ENCODE assay signal across 10 mouse cellular contexts in genomic region chr6:136721925-136722324, GRCm38 (mm10). TPM values are rescaled to one million over a fixed set of nuclear protein-coding genes. Genes with fewer than 3 reads are reported as not detected.
DNase-seq lines count a peak whose midpoint lies in the region; ATAC-seq and TF ChIP-seq lines count a peak whose summit lies in the region.
"Had no signal": no experiment of that assay in that cellular context is flagged by ENCODE, and none has a peak within 500 bp of the region (broad histone marks: within the 10 kb centered on the region; RNA-seq: fewer than 3 reads in every experiment).

No protein-coding gene starts in this region.

- no peak for ATAC-seq in cerebellum, adult (ENCODE audit: insufficient number of reproducible peaks, low FRiP score, low TSS enrichment)
- ATAC-seq in kidney, postnatal 0 days (replicated peaks; ENCODE audit: low FRiP score, low read depth) = no peak
- 0 out of 2 replicates have a peak, but pooled peaks have one; percentile 38 for ATAC-seq in lung, postnatal 0 days

- H3K4me1 ChIP-seq in kidney, postnatal 0 days (replicated peaks; ENCODE audit: insufficient read depth, low read length) = no peaks in the 10 kb centered on the region
- H3K4me1 ChIP-seq in lung, postnatal 0 days (ENCODE audit: insufficient read depth, low read depth, low read length) = no peaks in the 10 kb centered on the region
- H3K4me1 ChIP-seq in small intestine, adult 2 months (ENCODE audit: control insufficient read depth, insufficient read depth, insufficient read length, low read length) = no peaks in the 10 kb centered on the region
- H3K4me1 ChIP-seq: heart, embryonic 15.5 days; neural tube, embryonic 13.5 days had no signal

- no peak for TF ChIP-seq POLR2A in small intestine, adult 2 months (IDR thresholded peaks at IDR 0.05; ENCODE audit: low read depth, low read length)

- H3K4me2 ChIP-seq in kidney, postnatal 0 days (ENCODE audit: low read length) = no peak overlapping the region
- H3K4me2 ChIP-seq in lung, postnatal 0 days (replicated peaks; ENCODE audit: low read depth, low read length) = no peak overlapping the region
- H3K4me2 ChIP-seq: heart, embryonic 15.5 days; neural tube, embryonic 13.5 days had no signal

- DNase-seq in cerebellum, adult 11 months = peak; percentile 37
- peak; percentile 15 to 18 for DNase-seq in urinary bladder, adult 18-20 months (ENCODE audit: low spot score in 2 of 2)
- DNase-seq in urinary bladder, adult 2 months (ENCODE audit: low spot score) = no peak
- DNase-seq in embryo, embryonic 10.5 days (ENCODE audit: low spot score) = peak; percentile 73
- peak; percentile 78 for DNase-seq in kidney, postnatal 0 days (ENCODE audit: low spot score)
- peak; percentile 68 for DNase-seq in lung, postnatal 0 days (ENCODE audit: low spot score)

- H3K4me3 ChIP-seq in kidney, postnatal 0 days (replicated peaks; ENCODE audit: low read depth, low read length) = no peak overlapping the region
- H3K4me3 ChIP-seq in lung, postnatal 0 days (ENCODE audit: low read depth, low read length) = no peak overlapping the region
- H3K4me3 ChIP-seq in small intestine, adult 2 months (ENCODE audit: low read depth, low read length) = no peak overlapping the region
- H3K4me3 ChIP-seq: heart, embryonic 15.5 days; neural tube, embryonic 13.5 days had no signal

- 52% methylated on average over 6 of the region's 6 CpGs for WGBS in kidney, postnatal 0 days
- WGBS in lung, postnatal 0 days = 50% methylated on average over 6 of the region's 6 CpGs
- whole genome bisulfite sequencing in small intestine, adult 2 months = 63% methylated on average over 6 of the region's 6 CpGs

- no peak overlapping the region for H3K27ac ChIP-seq in kidney, postnatal 0 days
- no peak overlapping the region for H3K27ac ChIP-seq in lung, postnatal 0 days (ENCODE audit: low read length)
- no peak overlapping the region for H3K27ac ChIP-seq in small intestine, adult 2 months (ENCODE audit: insufficient read depth, low read depth, low read length)
- H3K27ac ChIP-seq: heart, embryonic 15.5 days; neural tube, embryonic 13.5 days had no signal

- TF ChIP-seq EP300 in lung, postnatal 0 days (IDR thresholded peaks at IDR 0.05) = no peak

- no peaks in the 10 kb centered on the region for H3K27me3 ChIP-seq in kidney, postnatal 0 days (ENCODE audit: insufficient read depth, low read length)
- no peaks in the 10 kb centered on the region for H3K27me3 ChIP-seq in lung, postnatal 0 days (replicated peaks; ENCODE audit: insufficient read depth, low read length)
- H3K27me3 ChIP-seq in small intestine, adult 2 months (ENCODE audit: control insufficient read depth, insufficient read depth, low read length) = no peaks in the 10 kb centered on the region
- H3K27me3 ChIP-seq: heart, embryonic 15.5 days; neural tube, embryonic 13.5 days had no signal

- H3K36me3 ChIP-seq in kidney, postnatal 0 days (ENCODE audit: insufficient read depth, low read length) = no peaks in the 10 kb centered on the region
- H3K36me3 ChIP-seq in lung, postnatal 0 days (ENCODE audit: insufficient read depth, low read length) = no peaks in the 10 kb centered on the region
- H3K36me3 ChIP-seq in small intestine, adult 2 months (ENCODE audit: control insufficient read depth, insufficient read depth, low read length) = peaks cover 43% of the 10 kb centered on the region
- H3K36me3 ChIP-seq: heart, embryonic 15.5 days; neural tube, embryonic 13.5 days had no signal

- no peak overlapping the region for H3K9ac ChIP-seq in kidney, postnatal 0 days (ENCODE audit: low read depth, low read length)
- no peak overlapping the region for H3K9ac ChIP-seq in lung, postnatal 0 days (replicated peaks; ENCODE audit: low read depth)
- H3K9ac ChIP-seq: heart, embryonic 15.5 days; neural tube, embryonic 13.5 days had no signal

- TF ChIP-seq CTCF in kidney, postnatal 0 days (IDR thresholded peaks at IDR 0.05; ENCODE audit: low read depth) = peak; percentile 92
- peak; percentile 83 for TF ChIP-seq CTCF in lung, postnatal 0 days (IDR thresholded peaks at IDR 0.05)
- peak; percentile 76; the same call in 1 of the 2 replicates for TF ChIP-seq CTCF in small intestine, adult 2 months (IDR thresholded peaks at IDR 0.05; ENCODE audit: extremely low read depth, insufficient read length, insufficient replicate concordance, low read depth, low read length)

- no peaks in the 10 kb centered on the region for H3K9me3 ChIP-seq in kidney, postnatal 0 days (replicated peaks; ENCODE audit: low read length)
- no peaks in the 10 kb centered on the region for H3K9me3 ChIP-seq in lung, postnatal 0 days (ENCODE audit: low read length)
- H3K9me3 ChIP-seq: heart, embryonic 15.5 days; neural tube, embryonic 13.5 days had no signal

RNA-seq across cellular contexts. Expression of gene Gucy2c, which starts 59.6 kb away (rescaled TPM):
- polyA plus RNA-seq in urinary bladder, adult 2 months (2012; rRNA removed) = 0.04 and 0.06 TPM in 2 replicates
- 0.04 and 0.11 TPM in 2 replicates for polyA plus RNA-seq in kidney, postnatal 0 days (2015; fragmentation: Nextera tagmentation; extraction: Ambion mirVana)
- 0.11 TPM in 1 of 2 replicates, not detected in the other for polyA plus RNA-seq in lung, postnatal 0 days (2015; fragmentation: Nextera tagmentation; extraction: Ambion mirVana)
- polyA plus RNA-seq in small intestine, adult 2 months (2012; rRNA removed) = 26.6 and 69.2 TPM in 2 replicates

Comparison
In these comparisons a context has a peak if more than half of its experiments do, and no peak if none do; other contexts are left out.
1. RNA of gene Gucy2c, which starts 59.6 kb away (polyA plus RNA-seq): 26.6 to 69.2 TPM in small intestine, adult 2 months; 0.11 TPM in lung, postnatal 0 days, 0.04 to 0.11 TPM in kidney, postnatal 0 days and 0.04 to 0.06 TPM in urinary bladder, adult 2 months; every median in the first group is over 10 times any median in the second.
2. Peak in every context shown above with its lines, with median percentiles within 50 percentile points of each other: CTCF ChIP-seq.